Mouse (Mus musculus): Measurements from ENCODE around the gene Tpp2. TPM values are rescaled to one million over a fixed set of nuclear protein-coding genes. Genes with fewer than 3 reads are reported as not detected.
"Not testable (repeated sequence)": the region's sequence is repeated elsewhere in the genome, so short reads cannot be mapped to it uniquely, and the experiment has no call there.

Gene Tpp2
- polyA plus RNA-seq, 2 experiments, result 27.3 to 49.6 TPM

DNA sequence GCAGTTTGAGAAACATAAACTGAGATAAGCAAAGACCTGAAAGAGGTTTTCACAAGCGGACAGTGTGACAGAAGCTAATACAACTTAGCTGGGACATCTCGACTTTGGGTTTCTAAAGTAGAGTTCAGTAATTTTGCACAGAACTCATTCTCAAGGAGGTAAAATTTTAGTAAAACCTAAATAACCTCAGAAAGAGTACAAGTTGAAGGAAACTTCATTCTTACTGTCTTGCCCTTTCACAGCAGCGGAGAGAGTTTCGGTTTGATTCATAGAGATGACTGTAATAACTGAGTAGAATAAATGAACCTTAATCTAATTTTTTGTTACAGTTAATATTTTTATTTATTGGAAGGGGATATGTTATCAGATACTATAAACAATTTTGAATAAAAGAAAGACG lies 99.5 kb downstream of the Tpp2 start:
- H3K27me3 ChIP-seq (ENCODE audit: control insufficient read depth, insufficient read depth, low read length), result no peaks in the 10 kb centered on the region
- WGBS, result 87% methylated on average over 5 of the region's 5 CpGs
- H3K4me3 ChIP-seq (replicated peaks; ENCODE audit: low read length), result no peak overlapping the region
- H3K27ac ChIP-seq (replicated peaks; ENCODE audit: low read depth, low read length), result no peak overlapping the region
- no peak overlapping the region for H3K4me2 ChIP-seq (replicated peaks; ENCODE audit: low read depth, low read length, severe bottlenecking)
- ATAC-seq (ENCODE audit: low FRiP score, low read depth), result no peak
- H3K4me1 ChIP-seq (ENCODE audit: control insufficient read depth, insufficient read depth, low read length), result no peaks in the 10 kb centered on the region
- H3K9me3 ChIP-seq (ENCODE audit: control insufficient read depth, low read length), result no peaks in the 10 kb centered on the region
- no peak overlapping the region for H3K9ac ChIP-seq (ENCODE audit: low read depth, low read length, severe bottlenecking)
- no peak for TF ChIP-seq POLR2A (IDR thresholded peaks at IDR 0.05; ENCODE audit: borderline replicate concordance, extremely low read depth, insufficient read depth, insufficient read length)
- no peak for DNase-seq (ENCODE audit: low spot score)
- no peaks in the 10 kb centered on the region for H3K36me3 ChIP-seq (ENCODE audit: control insufficient read depth, insufficient read depth, low read length)

- TF ChIP-seq POLR2A (IDR thresholded peaks at IDR 0.05; ENCODE audit: borderline replicate concordance, extremely low read depth, insufficient read depth, insufficient read length), result 0 out of 2 replicates have a peak, but pooled peaks have one; percentile 29
- H3K4me2 ChIP-seq (replicated peaks; ENCODE audit: low read depth, low read length, severe bottlenecking), result peak overlapping the region; percentile 62
- ATAC-seq (ENCODE audit: low FRiP score, low read depth) (peak; percentile 57), DNase-seq (ENCODE audit: low spot score) (peak; percentile 89)
- 3% methylated on average over 17 of the region's 17 CpGs for WGBS
- no peaks in the 10 kb centered on the region for H3K36me3 ChIP-seq (ENCODE audit: control insufficient read depth, insufficient read depth, low read length)
- H3K9ac ChIP-seq (ENCODE audit: low read depth, low read length, severe bottlenecking), result peak overlapping the region; percentile 67
- H3K4me1 ChIP-seq (ENCODE audit: control insufficient read depth, insufficient read depth, low read length), result no peaks in the 10 kb centered on the region
- H3K27ac ChIP-seq (replicated peaks; ENCODE audit: low read depth, low read length), result no peak overlapping the region
- no peaks in the 10 kb centered on the region for H3K27me3 ChIP-seq (ENCODE audit: control insufficient read depth, insufficient read depth, low read length)
- peak overlapping the region; percentile 43 for H3K4me3 ChIP-seq (replicated peaks; ENCODE audit: low read length)
- H3K9me3 ChIP-seq (ENCODE audit: control insufficient read depth, low read length), result no peaks in the 10 kb centered on the region
Observed at GRCm38 (mm10) chr1:44041797-44042554, 108.5 kb downstream of the Tpp2 start.

DNA sequence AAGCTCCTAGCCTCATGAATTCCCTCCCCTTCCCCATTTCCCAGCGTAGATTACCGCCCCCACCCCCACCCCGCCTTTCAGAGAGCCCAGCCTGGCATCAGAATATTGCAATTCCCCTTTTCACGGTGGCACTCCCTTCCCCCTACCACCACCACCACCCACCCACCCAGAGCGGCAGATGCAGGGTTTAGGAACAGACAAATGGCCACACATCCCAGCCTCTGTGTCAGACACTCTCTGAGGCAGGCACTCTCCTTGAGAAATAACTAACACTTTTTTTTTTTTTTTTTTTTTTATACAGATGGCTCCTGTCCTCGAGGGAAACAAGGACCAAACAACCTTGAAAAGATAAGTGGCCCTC lies 109.1 kb downstream of the Tpp2 start:
- H3K27ac ChIP-seq (replicated peaks; ENCODE audit: low read depth, low read length), result no peak overlapping the region
- peak overlapping the region; percentile 43 for H3K4me3 ChIP-seq (replicated peaks; ENCODE audit: low read length)
- peak overlapping the region; percentile 62 for H3K4me2 ChIP-seq (replicated peaks; ENCODE audit: low read depth, low read length, severe bottlenecking)
- no peaks in the 10 kb centered on the region for H3K36me3 ChIP-seq (ENCODE audit: control insufficient read depth, insufficient read depth, low read length)
- no peak for DNase-seq (ENCODE audit: low spot score)
- H3K9ac ChIP-seq (ENCODE audit: low read depth, low read length, severe bottlenecking), result peak overlapping the region; percentile 67
- no peaks in the 10 kb centered on the region for H3K27me3 ChIP-seq (ENCODE audit: control insufficient read depth, insufficient read depth, low read length)
- ATAC-seq (ENCODE audit: low FRiP score, low read depth), result peak; percentile 50
- no peak for TF ChIP-seq POLR2A (IDR thresholded peaks at IDR 0.05; ENCODE audit: borderline replicate concordance, extremely low read depth, insufficient read depth, insufficient read length)
- no peaks in the 10 kb centered on the region for H3K9me3 ChIP-seq (ENCODE audit: control insufficient read depth, low read length)
- WGBS, result 3% methylated on average over 6 of the region's 6 CpGs
- no peaks in the 10 kb centered on the region for H3K4me1 ChIP-seq (ENCODE audit: control insufficient read depth, insufficient read depth, low read length)

DNA sequence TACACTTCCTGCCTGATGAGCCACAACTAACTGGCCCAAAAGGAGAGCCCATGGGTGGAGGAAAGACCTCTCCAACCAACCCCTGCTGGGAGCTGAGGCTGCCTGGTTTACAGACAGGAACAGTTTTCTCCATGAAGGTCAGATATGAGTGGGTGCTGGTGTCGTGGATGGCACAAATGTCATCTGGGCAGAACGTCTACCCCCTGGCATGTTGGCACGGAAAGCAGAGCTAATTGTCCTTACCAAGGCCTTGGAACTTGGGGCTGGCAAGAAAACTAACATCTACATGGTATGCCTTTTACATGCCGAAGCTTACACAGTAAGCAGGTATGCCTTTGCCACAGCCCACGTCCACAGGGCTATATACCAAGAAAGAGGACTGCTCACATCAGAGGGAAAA lies 112.2 kb downstream of the Tpp2 start:
- 84% methylated on average over 5 of the region's 5 CpGs for WGBS

DNA sequence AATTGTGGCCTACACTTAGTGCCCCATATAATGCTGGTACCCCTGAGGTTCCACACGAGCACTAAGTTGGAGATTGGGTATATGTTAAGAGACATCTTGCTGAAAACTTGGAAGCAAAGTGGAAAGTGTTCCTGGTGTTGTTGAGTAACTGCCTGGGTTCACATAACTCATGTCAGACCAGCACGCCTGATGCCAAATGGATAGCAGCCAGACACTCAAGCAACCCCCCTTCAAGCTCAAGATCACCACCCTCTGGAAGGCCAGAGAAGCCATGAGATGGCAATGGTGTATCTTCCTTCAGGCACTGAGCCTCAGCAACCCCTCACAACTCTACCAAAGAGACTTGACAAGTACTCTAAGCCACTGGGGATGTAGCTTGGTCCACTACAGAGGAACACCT lies 113.1 kb downstream of the Tpp2 start:
- Histone ChIP-seq H3K4me2 (replicated peaks; ENCODE audit: low read depth, low read length, severe bottlenecking) (no peak overlapping the region), H3K36me3 (ENCODE audit: control insufficient read depth, insufficient read depth, low read length) (no peaks in the 10 kb centered on the region), H3K9ac (ENCODE audit: low read depth, low read length, severe bottlenecking) (no peak overlapping the region), H3K4me1 (ENCODE audit: control insufficient read depth, insufficient read depth, low read length) (no peaks in the 10 kb centered on the region), H3K27me3 (ENCODE audit: control insufficient read depth, insufficient read depth, low read length) (no peaks in the 10 kb centered on the region), H3K27ac (replicated peaks; ENCODE audit: low read depth, low read length) (no peak overlapping the region), H3K9me3 (ENCODE audit: control insufficient read depth, low read length) (no peaks in the 10 kb centered on the region), H3K4me3 (replicated peaks; ENCODE audit: low read length) (no peak overlapping the region)
- TF ChIP-seq POLR2A (IDR thresholded peaks at IDR 0.05; ENCODE audit: borderline replicate concordance, extremely low read depth, insufficient read depth, insufficient read length), result no peak
- ATAC-seq (ENCODE audit: low FRiP score, low read depth), result no peak
- WGBS, result 82% methylated on average over 2 of the region's 2 CpGs
- no peak for DNase-seq (ENCODE audit: low spot score)

More for the DNA sequence above, 112.2 kb downstream of the Tpp2 start:
- H3K4me2 ChIP-seq (replicated peaks; ENCODE audit: low read depth, low read length, severe bottlenecking); H3K36me3 ChIP-seq (ENCODE audit: control insufficient read depth, insufficient read depth, low read length); DNase-seq (ENCODE audit: low spot score); H3K4me1 ChIP-seq (ENCODE audit: control insufficient read depth, insufficient read depth, low read length); H3K4me3 ChIP-seq (replicated peaks; ENCODE audit: low read length); H3K27ac ChIP-seq (replicated peaks; ENCODE audit: low read depth, low read length); H3K9me3 ChIP-seq (ENCODE audit: control insufficient read depth, low read length); ATAC-seq (ENCODE audit: low FRiP score, low read depth); H3K9ac ChIP-seq (ENCODE audit: low read depth, low read length, severe bottlenecking); H3K27me3 ChIP-seq (ENCODE audit: control insufficient read depth, insufficient read depth, low read length): not testable (repeated sequence)

Small RNA genes lying within 50 kb of the gene (microRNA-seq; reads per million reads assigned to microRNA genes)
- gene Gm24180, result not detected

Other genes starting within 250 kb of the Tpp2 start
- 44.1 and 45.4 TPM in 2 replicates for gene 1500015O10Rik, start 203.0 kb upstream of the Tpp2 start, polyA plus RNA-seq (2012; rRNA removed)
- gene 1500015O10Rik, start 203.0 kb upstream of the Tpp2 start, polyA plus RNA-seq (2014; fragmentation: Nextera tagmentation; extraction: Ambion mirVana), result 98.2 and 112 TPM in 2 replicates
- 50.6 and 54.3 TPM in 2 replicates for gene Uxs1, start 105.8 kb upstream of the Tpp2 start, polyA plus RNA-seq (2012; rRNA removed)
- gene Uxs1, start 105.8 kb upstream of the Tpp2 start, polyA plus RNA-seq (2014; fragmentation: Nextera tagmentation; extraction: Ambion mirVana), result 31.6 and 33.9 TPM in 2 replicates
- gene Mettl21c, start 86.4 kb downstream of the Tpp2 start, polyA plus RNA-seq (2012; rRNA removed), result 0.33 and 0.62 TPM in 2 replicates
- gene Mettl21c, start 86.4 kb downstream of the Tpp2 start, polyA plus RNA-seq (2014; fragmentation: Nextera tagmentation; extraction: Ambion mirVana), result 0.61 and 1.4 TPM in 2 replicates
- 0.10 and 0.19 TPM in 2 replicates for gene Gm8251, start 128.3 kb downstream of the Tpp2 start, polyA plus RNA-seq (2012; rRNA removed)
- gene Gm8251, start 128.3 kb downstream of the Tpp2 start, polyA plus RNA-seq (2014; fragmentation: Nextera tagmentation; extraction: Ambion mirVana), result 0.08 and 0.11 TPM in 2 replicates
- 29.8 and 31.5 TPM in 2 replicates for gene Tex30, start 168.8 kb downstream of the Tpp2 start, polyA plus RNA-seq (2012; rRNA removed)
- 71.7 and 73.2 TPM in 2 replicates for gene Tex30, start 168.8 kb downstream of the Tpp2 start, polyA plus RNA-seq (2014; fragmentation: Nextera tagmentation; extraction: Ambion mirVana)
- gene Kdelc1, start 185.2 kb downstream of the Tpp2 start, polyA plus RNA-seq (2012; rRNA removed), result 64.7 and 68.3 TPM in 2 replicates
- gene Kdelc1, start 185.2 kb downstream of the Tpp2 start, polyA plus RNA-seq (2014; fragmentation: Nextera tagmentation; extraction: Ambion mirVana), result 69.7 and 77.6 TPM in 2 replicates
- gene Bivm, start 185.3 kb downstream of the Tpp2 start, polyA plus RNA-seq (2012; rRNA removed), result 13.3 and 15.3 TPM in 2 replicates
- gene Bivm, start 185.3 kb downstream of the Tpp2 start, polyA plus RNA-seq (2014; fragmentation: Nextera tagmentation; extraction: Ambion mirVana), result 17.9 and 19.5 TPM in 2 replicates
- 18.4 and 23.4 TPM in 2 replicates for gene Ercc5, start 214.1 kb downstream of the Tpp2 start, polyA plus RNA-seq (2012; rRNA removed)
- gene Ercc5, start 214.1 kb downstream of the Tpp2 start, polyA plus RNA-seq (2014; fragmentation: Nextera tagmentation; extraction: Ambion mirVana), result 25.2 and 28.2 TPM in 2 replicates